Mouse (Mus musculus) stomach, postnatal 0 days (tissue): Measurements from ENCODE around the gene Rbms2. TPM values are rescaled to one million over a fixed set of nuclear protein-coding genes. Genes with fewer than 3 reads are reported as not detected.
"Not testable (repeated sequence)": the region's sequence is repeated elsewhere in the genome, so short reads cannot be mapped to it uniquely, and the experiment has no call there.

Experiments
- ATAC-seq: fragments of 200-750 bp; cut with Nextera tagmentation; 2 replicates; pipeline ENCODE4 v1.8.0; 2017; ENCODE audit not compliant: low FRiP score, low TSS enrichment
- DNase-seq: peaks from one replicate; pipeline ENCODE4 v3.0.0-alpha.2; 2016; ENCODE audit warnings: low spot score
- H3K27ac ChIP-seq: fragments of 300-500 bp; sonication (generic); replicated peaks from 2 replicates; pipeline ENCODE4 v1.5.1; 2014; ENCODE audit warnings: mild to moderate bottlenecking, control low read depth
- H3K27me3 ChIP-seq: fragments of 300-500 bp; sonication (generic); 2 replicates; pipeline ENCODE4 v1.6.1; 2014; ENCODE audit warnings: low read length; ENCODE audit not compliant: control insufficient read depth, insufficient read depth
- H3K36me3 ChIP-seq: fragments of 300-500 bp; sonication (generic); 2 replicates; pipeline ENCODE4 v1.6.1; 2014; ENCODE audit warnings: low read length, mixed read lengths; ENCODE audit not compliant: control insufficient read depth, insufficient read depth
- H3K4me1 ChIP-seq: fragments of 300-500 bp; sonication (generic); replicated peaks from 2 replicates; pipeline ENCODE4 v1.6.1; 2014; ENCODE audit warnings: antibody characterized with exemption; ENCODE audit not compliant: control insufficient read depth, insufficient read depth
- H3K4me2 ChIP-seq: fragments of 300-500 bp; sonication (generic); replicated peaks from 2 replicates; pipeline ENCODE4 v1.6.1; 2014; ENCODE audit warnings: low read depth, mild to moderate bottlenecking, control low read depth, moderate library complexity
- H3K4me3 ChIP-seq: fragments of 300-500 bp; sonication (generic); 2 replicates; pipeline ENCODE4 v1.5.1; 2014; ENCODE audit warnings: low read depth, low read length, control low read depth
- H3K9ac ChIP-seq: fragments of 300-500 bp; sonication (generic); 2 replicates; pipeline ENCODE4 v1.6.1; 2014; ENCODE audit warnings: mild to moderate bottlenecking, low read length, control low read depth, mixed read lengths
- H3K9me3 ChIP-seq: fragments of 300-500 bp; sonication (generic); 2 replicates; pipeline ENCODE4 v1.6.1; 2016; ENCODE audit warnings: low read length; ENCODE audit not compliant: control insufficient read depth
- CTCF ChIP-seq: IDR thresholded peaks from 2 replicates; pipeline ENCODE4 v1.5.1; 2016; ENCODE audit warnings: antibody characterized with exemption, low read depth, mild to moderate bottlenecking, moderate library complexity
- EP300 ChIP-seq: optimal IDR thresholded peaks from 2 replicates; pipeline ENCODE3; 2016; ENCODE audit warnings: antibody characterized with exemption
- WGBS: fragments of 180-500 bp; shearing (Covaris S2); extraction: QIAGEN DNeasy Blood & Tissue Kit; methylation state at CpG from one replicate; pipeline ENCODE4 v1.1.7; 2014; 5-methylcytosine and 5-hydroxymethylcytosine counted together
- polyA plus RNA-seq: library from polyadenylated mRNA; unstranded; fragments of >200 nt; fragmentation: Nextera tagmentation; extraction: Ambion mirVana; gene quantifications from 2 replicates; pipeline ENCODE4 v1.2.1, GENCODE M21; 2015

Rbms2 gene
- polyA plus RNA-seq, 1 experiment from 2014 or later = 15.5 TPM

DNA sequence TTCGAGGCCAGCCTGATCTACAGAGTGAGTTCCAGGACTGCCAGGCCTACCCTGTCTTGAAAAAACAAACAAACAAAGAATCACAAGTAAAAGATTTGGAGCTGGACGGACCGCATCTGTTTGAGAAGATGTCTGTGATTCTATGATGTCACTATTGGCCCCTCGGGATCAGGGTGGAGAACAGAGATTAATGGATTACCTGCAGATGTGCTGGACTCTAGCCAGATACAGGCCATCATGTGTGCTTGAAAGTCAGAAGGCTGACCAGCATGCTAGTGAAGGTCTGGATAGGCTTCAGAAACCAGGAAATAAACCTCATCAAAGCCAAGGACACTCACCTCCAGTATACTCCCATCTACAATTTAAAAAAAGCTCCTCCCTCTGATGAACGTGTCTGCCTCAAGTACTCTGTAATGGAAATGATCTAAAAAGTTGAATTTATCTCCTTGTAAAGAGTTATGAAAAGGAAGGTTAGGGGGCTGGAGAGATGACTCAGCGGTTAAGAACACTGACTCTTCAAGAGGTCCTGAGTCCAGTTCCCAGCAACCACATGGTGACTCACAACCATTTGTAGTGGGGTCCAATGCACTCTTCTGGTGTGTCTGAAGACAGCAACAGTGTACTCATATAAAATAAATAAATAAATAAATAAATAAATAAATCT lies 5.3 kb upstream of the Rbms2 start:
- H3K27me3 ChIP-seq = no peaks in the 10 kb centered on the region
- peak; percentile 20; the same call in 1 of the 2 replicates for ATAC-seq
- H3K4me3 ChIP-seq = no peak overlapping the region
- no peak overlapping the region for H3K27ac ChIP-seq
- H3K36me3 ChIP-seq = no peaks in the 10 kb centered on the region
- H3K4me2 ChIP-seq = no peak overlapping the region
- no peak for DNase-seq
- H3K9ac ChIP-seq = no peak overlapping the region
- no peaks in the 10 kb centered on the region for H3K9me3 ChIP-seq
- no peak for TF ChIP-seq CTCF
- TF ChIP-seq EP300 = no peak
- WGBS = 57% methylated on average over 6 of the region's 6 CpGs
- no peaks in the 10 kb centered on the region for H3K4me1 ChIP-seq

DNA sequence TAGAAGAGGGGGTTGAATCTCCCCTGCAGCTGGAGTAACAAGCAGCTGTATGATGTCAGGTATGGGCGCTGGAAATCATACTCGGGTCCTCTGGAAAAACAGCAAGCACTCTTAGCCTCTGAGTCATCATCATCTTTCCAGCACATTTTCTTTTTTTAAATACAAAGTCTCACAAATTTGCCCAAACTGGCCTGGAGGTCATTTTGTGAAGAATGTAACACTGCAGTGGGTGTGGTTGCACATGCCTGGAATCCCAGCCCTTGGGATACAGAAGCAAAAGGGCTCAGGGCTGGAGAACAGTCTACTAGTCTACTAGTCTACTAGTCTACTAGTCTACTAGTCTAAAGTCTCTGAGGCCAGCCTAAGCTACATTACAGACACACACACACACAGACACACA lies 4.2 kb upstream of the Rbms2 start:
- H3K4me1 ChIP-seq = no peaks in the 10 kb centered on the region
- DNase-seq = no peak
- H3K9ac ChIP-seq = no peak overlapping the region
- no peak overlapping the region for H3K27ac ChIP-seq
- no peaks in the 10 kb centered on the region for H3K9me3 ChIP-seq
- WGBS = 50% methylated on average over 2 of the region's 2 CpGs
- no peaks in the 10 kb centered on the region for H3K36me3 ChIP-seq
- no peak overlapping the region for H3K4me2 ChIP-seq
- TF ChIP-seq CTCF (no peak), EP300 (no peak)
- no peak for ATAC-seq
- no peaks in the 10 kb centered on the region for H3K27me3 ChIP-seq
- no peak overlapping the region for H3K4me3 ChIP-seq

DNA sequence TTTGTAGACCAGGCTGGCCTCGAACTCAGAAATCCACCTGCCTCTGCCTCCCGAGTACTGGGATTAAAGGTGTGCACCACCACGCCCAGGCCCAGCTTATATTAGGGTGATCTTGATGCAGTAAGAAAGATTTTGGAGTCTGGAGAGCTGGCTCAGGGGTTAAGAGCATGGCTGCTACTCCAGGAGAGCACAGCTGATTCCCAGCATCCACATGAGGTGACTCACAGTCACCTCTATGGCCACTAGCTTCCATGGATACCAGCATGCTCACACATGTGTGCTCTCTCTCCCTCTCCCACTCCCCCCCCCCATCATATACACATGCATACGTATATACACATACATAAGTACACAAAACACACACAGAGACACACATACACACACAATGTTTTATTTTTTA lies 2.8 kb downstream of the Rbms2 start:
- TF ChIP-seq EP300 (no peak), CTCF (no peak)
- Histone ChIP-seq H3K4me3 (no peak overlapping the region), H3K9ac (no peak overlapping the region), H3K4me2 (no peak overlapping the region), H3K27me3 (no peaks in the 10 kb centered on the region), H3K27ac (no peak overlapping the region), H3K36me3 (no peaks in the 10 kb centered on the region), H3K4me1 (no peaks in the 10 kb centered on the region), H3K9me3 (no peaks in the 10 kb centered on the region)
- ATAC-seq = no peak
- DNase-seq = no peak
- WGBS = 81% methylated on average over 4 of the region's 4 CpGs

DNA sequence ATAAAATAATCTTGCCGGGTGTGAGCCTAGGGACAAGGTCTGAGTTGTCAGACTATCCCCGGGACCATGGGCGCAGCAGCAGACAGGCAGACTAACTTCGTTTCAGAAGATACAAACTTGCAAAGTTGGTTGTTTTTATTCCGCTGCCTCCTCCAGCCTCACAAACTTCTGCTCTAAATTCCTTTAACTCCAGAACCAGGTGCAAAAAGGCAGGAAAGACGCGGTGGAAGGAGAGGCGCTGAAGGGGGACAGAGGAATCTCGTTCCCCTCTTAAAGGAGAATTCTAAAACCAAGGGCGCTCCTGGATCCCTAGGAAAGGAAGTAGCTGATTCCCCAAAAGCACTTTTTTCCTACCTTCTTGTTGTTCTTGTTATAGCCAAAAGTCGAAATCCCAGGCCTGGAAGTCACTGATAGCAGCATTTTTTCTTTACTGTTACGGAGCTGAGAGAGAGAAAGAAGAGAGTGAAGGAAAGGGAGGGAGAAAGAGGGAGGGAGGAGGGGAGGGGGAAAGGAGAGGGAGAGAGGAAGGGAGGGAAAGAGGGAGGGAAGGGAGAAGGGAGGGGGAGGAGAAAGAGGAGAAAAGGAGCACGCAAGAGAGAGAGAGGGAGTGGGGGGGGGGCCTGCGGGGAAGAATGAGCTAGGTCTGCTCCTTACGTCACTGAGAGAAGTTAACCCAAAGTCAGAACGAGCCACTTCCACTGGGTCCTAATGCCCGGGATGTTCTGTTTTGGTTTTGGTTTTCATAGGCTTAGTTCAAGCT lies 3.9 kb downstream of the Rbms2 start:
- peak overlapping the region; percentile 47 for H3K4me3 ChIP-seq
- DNase-seq = peak; percentile 82
- peak overlapping the region; percentile 70 for H3K4me2 ChIP-seq
- ATAC-seq = peak; percentile 91
- H3K4me1 ChIP-seq = no peaks in the 10 kb centered on the region
- WGBS = under 1% methylated on average over 17 of the region's 17 CpGs
- no peaks in the 10 kb centered on the region for H3K36me3 ChIP-seq
- TF ChIP-seq EP300 (no peak), CTCF (no peak)
- H3K9me3 ChIP-seq = no peaks in the 10 kb centered on the region
- H3K9ac ChIP-seq = peak overlapping the region; percentile 48
- no peaks in the 10 kb centered on the region for H3K27me3 ChIP-seq
- peak overlapping the region; percentile 79 for H3K27ac ChIP-seq

DNA sequence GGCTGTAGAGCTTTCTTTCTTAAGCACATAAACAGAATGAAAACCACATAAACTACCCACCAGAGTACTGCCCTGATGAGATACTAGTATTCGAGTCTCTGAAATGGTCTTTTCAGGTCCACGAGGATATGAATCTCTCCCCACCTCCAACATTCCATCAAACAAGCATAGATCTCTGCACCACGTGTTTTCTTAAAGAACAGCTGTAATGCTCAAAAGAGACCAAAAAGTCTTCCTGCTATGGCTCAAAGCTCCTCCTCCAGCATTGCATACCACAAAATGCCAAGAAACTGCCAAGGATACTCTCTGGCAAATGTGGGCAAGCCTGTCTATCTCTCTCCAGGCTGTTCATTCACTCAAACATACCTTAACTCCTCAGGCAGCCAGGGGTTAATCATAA lies 4.8 kb downstream of the Rbms2 start:
- no peak for ATAC-seq
- Histone ChIP-seq H3K36me3 (no peaks in the 10 kb centered on the region), H3K4me2 (peak overlapping the region; percentile 70), H3K27ac (peak overlapping the region; percentile 79; the same call in 1 of the 2 replicates), H3K4me3 (peak overlapping the region; percentile 47), H3K4me1 (no peaks in the 10 kb centered on the region), H3K9me3 (no peaks in the 10 kb centered on the region), H3K27me3 (no peaks in the 10 kb centered on the region), H3K9ac (peak overlapping the region; percentile 48)
- TF ChIP-seq EP300 (no peak), CTCF (no peak)
- DNase-seq = no peak
- 6% methylated on average over 3 of the region's 3 CpGs for WGBS

DNA sequence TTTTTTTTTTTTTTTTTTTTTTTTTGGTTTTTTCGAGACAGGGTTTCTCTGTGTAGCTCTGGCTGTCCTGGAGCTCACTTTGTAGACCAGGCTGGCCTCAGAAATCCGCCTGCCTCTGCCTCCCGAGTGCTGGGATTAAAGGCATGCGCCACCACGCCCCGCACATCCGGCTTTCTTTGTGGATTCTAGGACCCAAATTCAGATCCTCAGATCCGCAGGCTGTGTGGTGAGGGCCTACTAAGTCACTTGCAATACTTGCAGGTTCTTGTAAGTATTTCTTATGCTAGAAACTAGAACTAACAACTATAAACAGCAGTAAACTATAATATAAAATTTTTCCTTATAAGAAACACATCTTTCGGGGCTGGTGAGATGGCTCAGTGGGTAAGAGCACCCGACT lies 8.7 kb downstream of the Rbms2 start:
- not testable (repeated sequence) for ATAC-seq, H3K27me3 ChIP-seq, H3K27ac ChIP-seq, DNase-seq, H3K4me2 ChIP-seq, H3K9ac ChIP-seq, H3K4me1 ChIP-seq, H3K4me3 ChIP-seq, H3K9me3 ChIP-seq, H3K36me3 ChIP-seq
- WGBS = 96% methylated on average over 10 of the region's 10 CpGs
